Mouse (Mus musculus) embryonic facial prominence, embryonic 12.5 days (tissue): ENCODE data around the gene Haus2. TPM values are rescaled to one million over a fixed set of nuclear protein-coding genes. Genes with fewer than 3 reads are reported as not detected.

Experiments
- polyA plus RNA-seq: library from polyadenylated mRNA; unstranded; fragments of >200 nt; fragmentation: Nextera tagmentation; extraction: Ambion mirVana; gene quantifications from 2 replicates; pipeline ENCODE4 v1.2.1, GENCODE M21; 2016

The Haus2 gene
- polyA plus RNA-seq, 1 experiment from 2014 or later = 28.1 TPM

Other genes with a start within 250 kb of the Haus2 start
- gene Ganc, start 205.5 kb upstream of the Haus2 start, polyA plus RNA-seq = 8.3 and 9.0 TPM in 2 replicates
- gene Tmem87a, start 205.3 kb upstream of the Haus2 start, polyA plus RNA-seq = 9.0 and 9.6 TPM in 2 replicates
- gene Capn3, start 153.4 kb upstream of the Haus2 start, polyA plus RNA-seq = 3.8 and 7.2 TPM in 2 replicates
- gene Zfp106, start 45.5 kb upstream of the Haus2 start, polyA plus RNA-seq = 57.0 and 59.0 TPM in 2 replicates
- gene Snap23, start 41.7 kb upstream of the Haus2 start, polyA plus RNA-seq = 56.4 and 60.7 TPM in 2 replicates
- 25.1 and 28.4 TPM in 2 replicates for gene Lrrc57, start 137 bp downstream of the Haus2 start, polyA plus RNA-seq
- 6.3 and 6.4 TPM in 2 replicates for gene Stard9, start 19.7 kb downstream of the Haus2 start, polyA plus RNA-seq
- gene Cdan1, start 240.7 kb downstream of the Haus2 start, polyA plus RNA-seq = 12.1 and 12.3 TPM in 2 replicates
- 7.1 and 9.1 TPM in 2 replicates for gene Ttbk2, start 241.2 kb downstream of the Haus2 start, polyA plus RNA-seq